Mouse (Mus musculus) ES-Bruce4 (cell line): Measurements from ENCODE around the gene Mpi.

Experiments used
- CTCF ChIP-seq: IDR thresholded peaks from one replicate; pipeline ENCODE4 v1.8.1; 2011; ENCODE audit warnings: low read depth, low read length
- POLR2A ChIP-seq: IDR thresholded peaks from one replicate; pipeline ENCODE4 v1.8.1; 2011; ENCODE audit warnings: low read length; ENCODE audit not compliant: insufficient read depth

DNA sequence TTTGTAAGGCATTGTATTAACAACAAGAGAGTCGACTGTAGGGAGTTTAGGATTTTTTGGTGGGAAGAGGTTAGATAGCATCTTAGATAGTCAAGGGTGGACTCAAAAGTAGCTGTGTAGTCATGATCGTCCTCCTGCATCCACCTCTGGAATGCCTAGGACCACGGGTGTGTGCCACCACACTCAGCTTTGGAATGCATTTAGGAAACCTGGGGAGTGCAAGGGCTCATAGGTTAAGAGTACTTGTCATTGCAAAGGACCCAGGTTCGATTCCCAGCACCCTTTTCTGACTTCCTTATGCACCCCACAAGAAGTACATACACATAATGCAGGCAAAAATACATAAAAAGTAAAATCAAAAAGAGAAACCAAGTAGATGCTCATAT, 29.7 kb downstream of the Mpi start:
- TF ChIP-seq POLR2A (no peak), CTCF (no peak)
